In the genomic region with DNA sequence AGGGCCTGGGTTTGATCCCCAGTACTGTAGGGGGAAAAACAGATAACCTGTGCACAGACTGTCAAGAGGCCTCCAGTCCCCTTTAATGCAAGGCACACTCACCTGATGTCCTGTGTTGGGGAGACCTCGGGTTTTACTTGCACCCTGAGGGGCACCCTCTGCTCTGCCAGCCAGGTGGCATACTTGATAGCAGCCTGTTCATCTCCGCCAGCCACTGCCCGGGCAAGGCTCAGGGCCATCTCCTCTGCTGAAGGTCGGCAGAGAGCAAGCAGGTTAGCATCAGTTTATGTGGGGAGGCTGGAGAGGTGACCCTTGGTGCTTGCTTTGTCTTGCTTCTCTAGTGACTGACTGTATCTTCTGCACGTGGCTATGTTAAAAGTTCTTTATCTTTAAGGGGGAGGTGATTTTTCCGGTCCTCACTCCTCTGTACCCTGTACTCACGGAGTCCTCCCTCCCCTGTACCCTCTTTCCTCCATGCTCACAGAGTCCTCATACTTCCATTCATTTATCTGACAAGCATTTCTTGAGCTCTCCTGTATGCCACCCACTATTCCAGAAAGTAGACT, we compare ENCODE assay signal across 9 mouse cellular contexts. TPM values are rescaled to one million over a fixed set of nuclear protein-coding genes. Genes with fewer than 3 reads are reported as not detected.
DNase-seq lines count a peak whose midpoint lies in the region; ATAC-seq and TF ChIP-seq lines count a peak whose summit lies in the region.
"Had no signal": no experiment of that assay in that cellular context is flagged by ENCODE, and none has a peak within 500 bp of the region (broad histone marks: within the 10 kb centered on the region; RNA-seq: fewer than 3 reads in every experiment).

No protein-coding gene starts in this region.

- ATAC-seq in heart, embryonic 11.5 days (replicated peaks; ENCODE audit: insufficient number of reproducible peaks, low FRiP score, low TSS enrichment), result no peak
- ATAC-seq in forebrain, embryonic 14.5 days, result no peak
- ATAC-seq in liver, embryonic 15.5 days (ENCODE audit: insufficient read depth), result no peak

- H3K9ac ChIP-seq in heart, embryonic 11.5 days (ENCODE audit: low read depth, low read length), result peak overlapping the region; percentile 89
- H3K9ac ChIP-seq in forebrain, embryonic 14.5 days (ENCODE audit: low read length), result peak overlapping the region; percentile 94; the same call in 1 of the 2 replicates
- H3K9ac ChIP-seq in liver, embryonic 15.5 days, result peak overlapping the region; percentile 89

- H3K4me3 ChIP-seq in heart, embryonic 11.5 days (ENCODE audit: low read depth, low read length), result peak overlapping the region; percentile 74
- peak overlapping the region; percentile 97 for H3K4me3 ChIP-seq in E14TG2a.4 (replicated peaks; ENCODE audit: low read length)
- H3K4me3 ChIP-seq in forebrain, embryonic 14.5 days (ENCODE audit: low read depth, low read length), result peak overlapping the region; percentile 91
- peak overlapping the region; percentile 98 for H3K4me3 ChIP-seq in liver, embryonic 15.5 days (replicated peaks)

- DNase-seq in heart, adult 8-10 months (ENCODE audit: low spot score), result no peak
- no peak for DNase-seq in forebrain, embryonic 14.5 days (ENCODE audit: low spot score)
- no peak for DNase-seq in T-cell, adult 2 months (ENCODE audit: low spot score)
- no peak for DNase-seq in lung, postnatal 36 days
- no peak for DNase-seq in gastrocnemius, postnatal 25 days

- no peak overlapping the region for H3K27ac ChIP-seq in heart, embryonic 11.5 days (ENCODE audit: low read depth, low read length)
- no peak overlapping the region for H3K27ac ChIP-seq in forebrain, embryonic 14.5 days (ENCODE audit: low read depth, low read length)
- peak overlapping the region; percentile 96 for H3K27ac ChIP-seq in liver, embryonic 15.5 days (replicated peaks)

- no peaks in the 10 kb centered on the region for H3K9me3 ChIP-seq in heart, embryonic 11.5 days (replicated peaks; ENCODE audit: control insufficient read depth, low read length)
- H3K9me3 ChIP-seq in E14TG2a.4 (ENCODE audit: low read length), result no peaks in the 10 kb centered on the region
- H3K9me3 ChIP-seq in forebrain, embryonic 14.5 days (replicated peaks; ENCODE audit: control insufficient read depth, low read length), result no peaks in the 10 kb centered on the region
- H3K9me3 ChIP-seq in liver, embryonic 15.5 days (replicated peaks), result no peaks in the 10 kb centered on the region

- H3K4me2 ChIP-seq in heart, embryonic 11.5 days, result peak overlapping the region; percentile 94
- peak overlapping the region; percentile 91 for H3K4me2 ChIP-seq in forebrain, embryonic 14.5 days (ENCODE audit: low read length)
- peak overlapping the region; percentile 84 for H3K4me2 ChIP-seq in liver, embryonic 15.5 days

- peaks cover 11% of the 10 kb centered on the region for H3K4me1 ChIP-seq in heart, embryonic 11.5 days (ENCODE audit: control insufficient read depth, insufficient read depth, low read length)
- peaks cover 85% of the 10 kb centered on the region for H3K4me1 ChIP-seq in E14TG2a.4 (replicated peaks; ENCODE audit: low read depth, low read length)
- H3K4me1 ChIP-seq in forebrain, embryonic 14.5 days (ENCODE audit: control insufficient read depth, insufficient read depth, low read length), result peaks cover 10% of the 10 kb centered on the region
- peaks cover 49% of the 10 kb centered on the region for H3K4me1 ChIP-seq in liver, embryonic 15.5 days (replicated peaks)

- H3K36me3 ChIP-seq in heart, embryonic 11.5 days (ENCODE audit: control insufficient read depth, insufficient read depth, low read length), result peaks cover 4% of the 10 kb centered on the region
- peaks cover 51% of the 10 kb centered on the region for H3K36me3 ChIP-seq in E14TG2a.4 (ENCODE audit: insufficient read depth, low read length)
- peaks cover 28% of the 10 kb centered on the region for H3K36me3 ChIP-seq in forebrain, embryonic 14.5 days (ENCODE audit: control insufficient read depth, insufficient read depth, low read length)
- peaks cover 36% of the 10 kb centered on the region for H3K36me3 ChIP-seq in liver, embryonic 15.5 days (replicated peaks)

- H3K27me3 ChIP-seq in heart, embryonic 11.5 days (ENCODE audit: control insufficient read depth, insufficient read depth, low read length), result no peaks in the 10 kb centered on the region
- no peaks in the 10 kb centered on the region for H3K27me3 ChIP-seq in E14TG2a.4 (ENCODE audit: insufficient read depth, low read length)
- H3K27me3 ChIP-seq in forebrain, embryonic 14.5 days (replicated peaks; ENCODE audit: control insufficient read depth, insufficient read depth, low read length), result no peaks in the 10 kb centered on the region
- peaks cover 4% of the 10 kb centered on the region; the same call in 1 of the 2 replicates for H3K27me3 ChIP-seq in liver, embryonic 15.5 days

- 45% methylated on average over 7 of the region's 7 CpGs for WGBS in heart, embryonic 11.5 days (ENCODE audit: insufficient replicate concordance)
- 73% methylated on average over 7 of the region's 7 CpGs for WGBS in forebrain, embryonic 14.5 days
- 12% methylated on average over 7 of the region's 7 CpGs for WGBS in liver, embryonic 15.5 days (ENCODE audit: insufficient replicate concordance)

- TF ChIP-seq CTCF in E14TG2a.4 (conservative IDR thresholded peaks at IDR 0.05; ENCODE audit: low read length), result no peak

RNA-seq across cellular contexts. Expression of a gene that starts 1.5 kb away (rescaled TPM):
- polyA plus RNA-seq in heart, embryonic 11.5 days (2014; fragmentation: Nextera tagmentation; extraction: Ambion mirVana), result 62.6 and 64.5 TPM in 2 replicates
- 10 to 100 TPM; 36.1 to 51.7 (median 47.6) TPM for total RNA-seq in heart, adult 8-10 months (2022)
- 80.7 and 97.1 TPM in 2 replicates for polyA plus RNA-seq in forebrain, embryonic 14.5 days (2014; fragmentation: Nextera tagmentation; extraction: Ambion mirVana)
- 41.4 and 46.1 TPM in 2 replicates for polyA plus RNA-seq in liver, embryonic 15.5 days (2015; fragmentation: Nextera tagmentation; extraction: Ambion mirVana)
- 10 to 100 TPM; 26.6 to 32.2 TPM for total RNA-seq in gastrocnemius, postnatal 25 days (2021)

RNA-seq across cellular contexts. Expression of a gene that starts 12.9 kb away (rescaled TPM):
- 3.4 and 3.6 TPM in 2 replicates for polyA plus RNA-seq in heart, embryonic 11.5 days (2014; fragmentation: Nextera tagmentation; extraction: Ambion mirVana)
- total RNA-seq in heart, adult 8-10 months (2022), result 1 to 10 TPM; 3.3 to 4.2 (median 4.1) TPM
- polyA plus RNA-seq in forebrain, embryonic 14.5 days (2014; fragmentation: Nextera tagmentation; extraction: Ambion mirVana), result 0.24 and 0.79 TPM in 2 replicates
- 3.8 and 4.4 TPM in 2 replicates for polyA plus RNA-seq in liver, embryonic 15.5 days (2015; fragmentation: Nextera tagmentation; extraction: Ambion mirVana)
- 1 to 10 TPM in 1 of 2 experiments, under 1 TPM in 1; 0.74 to 1.8 TPM for total RNA-seq in gastrocnemius, postnatal 25 days (2021)

RNA-seq across cellular contexts. Expression of a gene that starts 37.3 kb away (rescaled TPM):
- polyA plus RNA-seq in heart, embryonic 11.5 days (2014; fragmentation: Nextera tagmentation; extraction: Ambion mirVana), result 25.1 and 25.7 TPM in 2 replicates
- 10 to 100 TPM; 37.1 to 41.9 (median 37.5) TPM for total RNA-seq in heart, adult 8-10 months (2022)
- polyA plus RNA-seq in forebrain, embryonic 14.5 days (2014; fragmentation: Nextera tagmentation; extraction: Ambion mirVana), result 18.4 and 20.2 TPM in 2 replicates
- 10.7 and 12.3 TPM in 2 replicates for polyA plus RNA-seq in liver, embryonic 15.5 days (2015; fragmentation: Nextera tagmentation; extraction: Ambion mirVana)
- 10 to 100 TPM; 27.0 to 28.9 TPM for total RNA-seq in gastrocnemius, postnatal 25 days (2021)

RNA-seq across cellular contexts. Expression of a gene that starts 45.5 kb away (rescaled TPM):
- polyA plus RNA-seq in heart, embryonic 11.5 days (2014; fragmentation: Nextera tagmentation; extraction: Ambion mirVana), result 3.8 and 5.5 TPM in 2 replicates
- not detected for total RNA-seq in heart, adult 8-10 months (2022)
- polyA plus RNA-seq in forebrain, embryonic 14.5 days (2014; fragmentation: Nextera tagmentation; extraction: Ambion mirVana), result 18.9 and 21.8 TPM in 2 replicates
- polyA plus RNA-seq in liver, embryonic 15.5 days (2015; fragmentation: Nextera tagmentation; extraction: Ambion mirVana), result not detected in 2 replicates
- not detected for total RNA-seq in gastrocnemius, postnatal 25 days (2021)
- total RNA-seq: hematopoietic stem cell, adult 5-6 weeks had no signal
